Mouse (Mus musculus): ENCODE measurements at regions not wholly inside any gene's neighbourhood (a gene's known extent, or its start where the extent isn't known, plus 50 kb on each side); places are given as distances from the start of the nearest gene placed in this dataset.
A peak's percentile ranks its signal among the peaks of the same experiment; 100 is the strongest.
"Not testable (repeated sequence)": the region's sequence is repeated elsewhere in the genome, so short reads cannot be mapped to it uniquely, and the experiment has no call there.

GRCm38 (mm10) chr10:10116442-10116841 lies 215.6 kb upstream of the Stxbp5 start:
- no peak for ATAC-seq (ENCODE audit: low TSS enrichment)

GRCm38 (mm10) chr10:10113256-10113655 lies 212.4 kb upstream of the Stxbp5 start:
- peak; percentile 77 for ATAC-seq (ENCODE audit: low TSS enrichment)

GRCm38 (mm10) chr10:10111055-10111454 lies 210.2 kb upstream of the Stxbp5 start:
- ATAC-seq (ENCODE audit: low TSS enrichment): peak; percentile 51

- no peak for ATAC-seq (ENCODE audit: low TSS enrichment)
Observed at GRCm38 (mm10) chr10:10109867-10110266, 209.0 kb upstream of the Stxbp5 start.

GRCm38 (mm10) chr10:10107123-10107525 lies 206.2 kb upstream of the Stxbp5 start:
- ATAC-seq (ENCODE audit: low TSS enrichment): peak; percentile 88

- ATAC-seq (ENCODE audit: low TSS enrichment): no peak
Observed at GRCm38 (mm10) chr10:10106646-10107045, 205.8 kb upstream of the Stxbp5 start.

GRCm38 (mm10) chr10:10101641-10102040 lies 200.8 kb upstream of the Stxbp5 start:
- peak; percentile 92 for ATAC-seq (ENCODE audit: low TSS enrichment)

GRCm38 (mm10) chr10:10098521-10098920 lies 197.6 kb upstream of the Stxbp5 start:
- peak; percentile 28 for ATAC-seq (ENCODE audit: low TSS enrichment)

GRCm38 (mm10) chr10:10094113-10094512 lies 193.2 kb upstream of the Stxbp5 start:
- ATAC-seq (ENCODE audit: low TSS enrichment): peak; percentile 69

GRCm38 (mm10) chr10:10093713-10094112 lies 192.8 kb upstream of the Stxbp5 start:
- ATAC-seq (ENCODE audit: low TSS enrichment): peak; percentile 82

GRCm38 (mm10) chr10:10085934-10086333 lies 185.1 kb upstream of the Stxbp5 start:
- peak; percentile 55 for ATAC-seq (ENCODE audit: low TSS enrichment)

- ATAC-seq (ENCODE audit: low TSS enrichment): no peak
Observed at GRCm38 (mm10) chr10:10070146-10070545, 169.3 kb upstream of the Stxbp5 start.

- not testable (repeated sequence) for ATAC-seq (ENCODE audit: low TSS enrichment)
Observed at GRCm38 (mm10) chr10:10069704-10070103, 168.8 kb upstream of the Stxbp5 start.

- ATAC-seq (ENCODE audit: low TSS enrichment): no peak
Observed at GRCm38 (mm10) chr10:10046753-10047152, 145.9 kb upstream of the Stxbp5 start.

GRCm38 (mm10) chr10:10046318-10046717 lies 145.4 kb upstream of the Stxbp5 start:
- ATAC-seq (ENCODE audit: low TSS enrichment): no peak

GRCm38 (mm10) chr10:10009244-10009643 lies 108.4 kb upstream of the Stxbp5 start:
- ATAC-seq (ENCODE audit: low TSS enrichment): no peak

GRCm38 (mm10) chr10:9998621-9999020 lies 97.7 kb upstream of the Stxbp5 start:
- ATAC-seq (ENCODE audit: low TSS enrichment): no peak

GRCm38 (mm10) chr10:9996211-9996610 lies 95.3 kb upstream of the Stxbp5 start:
- no peak for ATAC-seq (ENCODE audit: low TSS enrichment)

- peak; percentile 76 for ATAC-seq (ENCODE audit: low TSS enrichment)
Observed at GRCm38 (mm10) chr10:9992798-9993197, 91.9 kb upstream of the Stxbp5 start.

GRCm38 (mm10) chr10:9985407-9985806 lies 84.5 kb upstream of the Stxbp5 start:
- no peak for ATAC-seq (ENCODE audit: low TSS enrichment)

- ATAC-seq (ENCODE audit: low TSS enrichment): peak; percentile 95
Observed at GRCm38 (mm10) chr10:9976424-9976823, 75.5 kb upstream of the Stxbp5 start.
